Mouse (Mus musculus): ENCODE results near the gene Slc4a1. TPM values are rescaled to one million over a fixed set of nuclear protein-coding genes. Genes with fewer than 3 reads are reported as not detected.

The Slc4a1 gene
- polyA plus RNA-seq, 1 experiment from 2014 or later: 6.9 TPM

- no peak overlapping the region for H3K27ac ChIP-seq (ENCODE audit: low read depth)
- no peak for ATAC-seq (ENCODE audit: insufficient read depth)
- WGBS: 85% methylated on average over 4 of the region's 4 CpGs
These were observed 24.9 kb downstream of the Slc4a1 start for GRCm38 (mm10) chr11:102341101-102341500.

GRCm38 (mm10) chr11:102339624-102340023 is 26.4 kb downstream of the Slc4a1 start:
- no peaks in the 10 kb centered on the region for H3K9me3 ChIP-seq (ENCODE audit: low read depth, low read length)
- H3K27me3 ChIP-seq (ENCODE audit: insufficient read depth, low read length): no peaks in the 10 kb centered on the region
- DNase-seq: peak; percentile 11
- peak; percentile 53 for TF ChIP-seq CTCF (IDR thresholded peaks at IDR 0.05; ENCODE audit: low read depth)
- ATAC-seq (ENCODE audit: insufficient read depth): no peak
- H3K4me2 ChIP-seq: no peak overlapping the region
- 55% methylated on average over 4 of the region's 4 CpGs for WGBS
- H3K36me3 ChIP-seq (ENCODE audit: insufficient read depth): no peaks in the 10 kb centered on the region
- no peak overlapping the region for H3K27ac ChIP-seq (ENCODE audit: low read depth)
- no peak overlapping the region for H3K4me3 ChIP-seq (ENCODE audit: low read depth, low read length)
- no peak overlapping the region for H3K9ac ChIP-seq
- peaks cover 6% of the 10 kb centered on the region; the same call in 1 of the 2 replicates for H3K4me1 ChIP-seq (ENCODE audit: insufficient read depth)

More at GRCm38 (mm10) chr11:102341101-102341500, 24.9 kb downstream of the Slc4a1 start:
- no peak for TF ChIP-seq CTCF (IDR thresholded peaks at IDR 0.05; ENCODE audit: low read depth)
- Histone ChIP-seq H3K9me3 (ENCODE audit: low read depth, low read length) (no peaks in the 10 kb centered on the region), H3K4me2 (no peak overlapping the region), H3K4me1 (ENCODE audit: insufficient read depth) (peaks cover 6% of the 10 kb centered on the region; the same call in 1 of the 2 replicates), H3K36me3 (ENCODE audit: insufficient read depth) (no peaks in the 10 kb centered on the region), H3K4me3 (ENCODE audit: low read depth, low read length) (no peak overlapping the region), H3K27me3 (ENCODE audit: insufficient read depth, low read length) (no peaks in the 10 kb centered on the region), H3K9ac (no peak overlapping the region)
- no peak for DNase-seq

GRCm38 (mm10) chr11:102339195-102339594 is 26.8 kb downstream of the Slc4a1 start:
- no peak for TF ChIP-seq CTCF (IDR thresholded peaks at IDR 0.05; ENCODE audit: low read depth)
- ATAC-seq (ENCODE audit: insufficient read depth) (no peak), DNase-seq (peak; percentile 70)
- H3K27ac ChIP-seq (ENCODE audit: low read depth): peak overlapping the region; percentile 54; the same call in 1 of the 2 replicates
- H3K9me3 ChIP-seq (ENCODE audit: low read depth, low read length): no peaks in the 10 kb centered on the region
- H3K9ac ChIP-seq: no peak overlapping the region
- no peaks in the 10 kb centered on the region for H3K36me3 ChIP-seq (ENCODE audit: insufficient read depth)
- 60% methylated on average over 11 of the region's 11 CpGs for WGBS
- H3K4me2 ChIP-seq: no peak overlapping the region
- H3K4me3 ChIP-seq (ENCODE audit: low read depth, low read length): no peak overlapping the region
- H3K4me1 ChIP-seq (ENCODE audit: insufficient read depth): peaks cover 6% of the 10 kb centered on the region; the same call in 1 of the 2 replicates
- no peaks in the 10 kb centered on the region for H3K27me3 ChIP-seq (ENCODE audit: insufficient read depth, low read length)

GRCm38 (mm10) chr11:102338561-102338960 is 27.4 kb downstream of the Slc4a1 start:
- no peak overlapping the region for H3K4me2 ChIP-seq
- no peak overlapping the region for H3K27ac ChIP-seq (ENCODE audit: low read depth)
- H3K4me3 ChIP-seq (ENCODE audit: low read depth, low read length): no peak overlapping the region
- H3K4me1 ChIP-seq (ENCODE audit: insufficient read depth): peaks cover 6% of the 10 kb centered on the region; the same call in 1 of the 2 replicates
- no peak for ATAC-seq (ENCODE audit: insufficient read depth)
- TF ChIP-seq CTCF (IDR thresholded peaks at IDR 0.05; ENCODE audit: low read depth): no peak
- no peaks in the 10 kb centered on the region for H3K9me3 ChIP-seq (ENCODE audit: low read depth, low read length)
- H3K36me3 ChIP-seq (ENCODE audit: insufficient read depth): no peaks in the 10 kb centered on the region
- no peaks in the 10 kb centered on the region for H3K27me3 ChIP-seq (ENCODE audit: insufficient read depth, low read length)
- peak; percentile 86 for DNase-seq
- WGBS: 22% methylated on average over 3 of the region's 3 CpGs
- no peak overlapping the region for H3K9ac ChIP-seq

- no peak overlapping the region for H3K4me2 ChIP-seq
- no peak overlapping the region for H3K27ac ChIP-seq (ENCODE audit: low read depth)
- WGBS: 72% methylated on average over 1 of the region's 1 CpGs
- H3K36me3 ChIP-seq (ENCODE audit: insufficient read depth): no peaks in the 10 kb centered on the region
- no peaks in the 10 kb centered on the region for H3K9me3 ChIP-seq (ENCODE audit: low read depth, low read length)
- H3K4me1 ChIP-seq (ENCODE audit: insufficient read depth): peaks cover 6% of the 10 kb centered on the region; the same call in 1 of the 2 replicates
- no peak for TF ChIP-seq CTCF (IDR thresholded peaks at IDR 0.05; ENCODE audit: low read depth)
- no peaks in the 10 kb centered on the region for H3K27me3 ChIP-seq (ENCODE audit: insufficient read depth, low read length)
- no peak for ATAC-seq (ENCODE audit: insufficient read depth)
- no peak overlapping the region for H3K9ac ChIP-seq
- no peak overlapping the region for H3K4me3 ChIP-seq (ENCODE audit: low read depth, low read length)
- no peak for DNase-seq
These were observed 28.1 kb downstream of the Slc4a1 start for GRCm38 (mm10) chr11:102337921-102338320.

- Histone ChIP-seq H3K27me3 (ENCODE audit: insufficient read depth, low read length) (no peaks in the 10 kb centered on the region), H3K9me3 (ENCODE audit: low read depth, low read length) (no peaks in the 10 kb centered on the region), H3K4me3 (ENCODE audit: low read depth, low read length) (no peak overlapping the region), H3K36me3 (ENCODE audit: insufficient read depth) (no peaks in the 10 kb centered on the region), H3K27ac (ENCODE audit: low read depth) (no peak overlapping the region), H3K9ac (no peak overlapping the region), H3K4me2 (no peak overlapping the region), H3K4me1 (ENCODE audit: insufficient read depth) (peaks cover 6% of the 10 kb centered on the region; the same call in 1 of the 2 replicates)
- no peak for ATAC-seq (ENCODE audit: insufficient read depth)
- no peak for DNase-seq
- WGBS: 69% methylated on average over 1 of the region's 1 CpGs
- TF ChIP-seq CTCF (IDR thresholded peaks at IDR 0.05; ENCODE audit: low read depth): no peak
These were observed 29.8 kb downstream of the Slc4a1 start for GRCm38 (mm10) chr11:102336191-102336590.

GRCm38 (mm10) chr11:102334973-102335700 is 30.9 kb downstream of the Slc4a1 start:
- H3K4me2 ChIP-seq: no peak overlapping the region
- WGBS: 29% methylated on average over 9 of the region's 9 CpGs
- no peak for ATAC-seq (ENCODE audit: insufficient read depth)
- no peak overlapping the region for H3K27ac ChIP-seq (ENCODE audit: low read depth)
- H3K36me3 ChIP-seq (ENCODE audit: insufficient read depth): no peaks in the 10 kb centered on the region
- no peak overlapping the region; the same call in 1 of the 2 replicates for H3K9ac ChIP-seq
- TF ChIP-seq CTCF (IDR thresholded peaks at IDR 0.05; ENCODE audit: low read depth): no peak
- H3K4me1 ChIP-seq (ENCODE audit: insufficient read depth): peaks cover 6% of the 10 kb centered on the region; the same call in 1 of the 2 replicates
- DNase-seq: peak; percentile 30
- no peaks in the 10 kb centered on the region for H3K27me3 ChIP-seq (ENCODE audit: insufficient read depth, low read length)
- H3K9me3 ChIP-seq (ENCODE audit: low read depth, low read length): no peaks in the 10 kb centered on the region
- H3K4me3 ChIP-seq (ENCODE audit: low read depth, low read length): no peak overlapping the region

All from lung, embryonic 14.5 days (tissue).